ENCODE assay signal across 15 mouse cellular contexts in the genomic region with DNA sequence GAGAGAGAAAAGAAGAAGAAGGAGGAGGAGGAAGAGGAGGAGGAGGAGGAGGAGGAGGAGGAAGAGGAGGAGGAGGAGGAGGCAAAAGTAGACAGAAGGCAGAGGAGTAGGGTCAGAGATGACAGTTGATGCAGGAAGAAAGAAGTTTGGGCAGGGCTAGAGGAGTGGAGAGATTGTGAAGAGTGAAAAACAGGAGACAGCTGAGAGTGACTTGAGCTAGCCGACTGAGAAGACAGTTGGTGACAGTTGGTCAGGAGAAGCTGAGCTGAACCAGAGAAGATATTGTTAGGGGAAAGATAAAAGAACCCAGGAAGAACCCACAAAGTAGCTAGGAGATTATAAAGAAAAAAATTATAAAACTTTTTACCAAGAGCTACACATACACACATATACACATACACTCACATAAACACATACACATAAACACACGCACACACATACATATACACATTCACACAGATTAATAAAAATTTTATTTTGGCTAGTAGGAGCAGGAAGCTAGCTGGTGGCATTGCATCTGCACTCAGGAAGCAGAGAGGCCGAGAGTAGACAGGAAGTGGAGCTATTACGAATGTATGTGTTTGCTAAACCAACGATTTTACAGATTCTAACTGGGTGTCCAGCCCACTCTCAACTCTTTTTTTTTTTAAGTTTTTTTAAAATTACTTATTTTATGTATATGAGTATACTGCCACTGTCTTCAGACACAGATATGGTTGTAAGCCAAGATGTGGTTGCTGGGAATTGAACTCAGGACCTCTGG. TPM values are rescaled to one million over a fixed set of nuclear protein-coding genes. Genes with fewer than 3 reads are reported as not detected.
A peak's percentile ranks its signal among the peaks of the same experiment; 100 is the strongest.
DNase-seq lines count a peak whose midpoint lies in the region; ATAC-seq and TF ChIP-seq lines count a peak whose summit lies in the region.
"Had no signal": no experiment of that assay in that cellular context is flagged by ENCODE, and none has a peak within 500 bp of the region (broad histone marks: within the 10 kb centered on the region; RNA-seq: fewer than 3 reads in every experiment).

No protein-coding gene starts in this region.

- H3K4me1 ChIP-seq in heart, postnatal 0 days (ENCODE audit: control insufficient read depth, insufficient read depth): no peaks in the 10 kb centered on the region
- H3K4me1 ChIP-seq in heart, adult 2 months (ENCODE audit: control insufficient read depth, insufficient read depth, low read length): no peaks in the 10 kb centered on the region

- TF ChIP-seq CTCF in heart, postnatal 0 days (IDR thresholded peaks at IDR 0.05; ENCODE audit: low read depth): no peak
- no peak for TF ChIP-seq CTCF in heart, adult 2 months (IDR thresholded peaks at IDR 0.05)

- no peak overlapping the region for H3K4me3 ChIP-seq in heart, postnatal 0 days (ENCODE audit: low read depth, low read length)
- H3K4me3 ChIP-seq in heart, adult 2 months: no peak overlapping the region
- H3K4me3 ChIP-seq in macrophage (ENCODE audit: inconsistent target): no peak overlapping the region
- H3K4me3 ChIP-seq: erythroblast, embryonic 14.5 days had no signal

- intact Hi-C loops in heart, adult 2 months (cut with DNase I): no loop called here

- DNase-seq in heart, postnatal 0 days (ENCODE audit: low spot score): no peak
- no peak for DNase-seq in heart, adult 2 months
- DNase-seq in thymus, postnatal 25 days: peak; percentile 26
- DNase-seq in embryo, embryonic 11 days: no peak
- no peak for DNase-seq in right cerebral cortex, adult 18-20 months
- DNase-seq in cerebellum, postnatal 25 days: no peak
- DNase-seq: B cell, adult 2 months; heart, postnatal 36 days; kidney, postnatal 4 days; lung, adult 18-20 months had no signal

- TF ChIP-seq POLR2A in heart, adult 2 months (IDR thresholded peaks at IDR 0.05; ENCODE audit: insufficient read depth, low read depth, low read length): no peak

- H3K9ac ChIP-seq in heart, postnatal 0 days (replicated peaks; ENCODE audit: low read depth, low read length): no peak overlapping the region
- no peak overlapping the region for H3K9ac ChIP-seq in heart, adult 2 months (ENCODE audit: low read depth, low read length)

- H3K27ac ChIP-seq in heart, postnatal 0 days (ENCODE audit: low read depth): peak overlapping the region; percentile 43; the same call in 1 of the 2 replicates
- no peak overlapping the region for H3K27ac ChIP-seq in heart, adult 2 months
- peak overlapping the region; percentile 8; the same call in 1 of the 2 replicates for H3K27ac ChIP-seq in macrophage
- H3K27ac ChIP-seq: stomach, postnatal 0 days had no signal

- no peaks in the 10 kb centered on the region for H3K36me3 ChIP-seq in heart, postnatal 0 days (replicated peaks; ENCODE audit: control insufficient read depth, insufficient read depth, low read length)
- no peaks in the 10 kb centered on the region for H3K36me3 ChIP-seq in heart, adult 2 months (ENCODE audit: control insufficient read depth, insufficient read depth, low read length)
- H3K36me3 ChIP-seq in macrophage (ENCODE audit: inconsistent target): no peaks in the 10 kb centered on the region

- peaks cover 6% of the 10 kb centered on the region; the same call in 1 of the 2 replicates for H3K9me3 ChIP-seq in heart, postnatal 0 days (replicated peaks; ENCODE audit: control insufficient read depth, low read length)

- ATAC-seq in heart, postnatal 0 days (ENCODE audit: insufficient read depth, low read depth): no peak
- peak; percentile 58 for ATAC-seq in granulocyte monocyte progenitor cell, adult 5-6 weeks (replicated peaks; ENCODE audit: poor library complexity, severe bottlenecking)
- ATAC-seq: intestine, postnatal 0 days had no signal

- no peaks in the 10 kb centered on the region for H3K27me3 ChIP-seq in heart, postnatal 0 days (ENCODE audit: control insufficient read depth, insufficient read depth, low read length)
- no peaks in the 10 kb centered on the region for H3K27me3 ChIP-seq in heart, adult 2 months (ENCODE audit: control insufficient read depth, insufficient read depth, low read length)

- no peak overlapping the region for H3K4me2 ChIP-seq in heart, postnatal 0 days (ENCODE audit: low read depth, low read length)

- WGBS in heart, postnatal 0 days: 49% methylated on average over 5 of the region's 5 CpGs
- WGBS in heart, adult 2 months: 44% methylated on average over 5 of the region's 5 CpGs
- 27% methylated on average over 5 of the region's 5 CpGs for WGBS in macrophage (ENCODE audit: missing documents)

- H3K79me2 ChIP-seq in heart, adult 2 months (replicated peaks; ENCODE audit: control insufficient read depth, insufficient read depth, low read length): no peaks in the 10 kb centered on the region
- H3K79me2 ChIP-seq in macrophage (ENCODE audit: inconsistent target): no peaks in the 10 kb centered on the region

- TF ChIP-seq EP300 in heart, postnatal 0 days (IDR thresholded peaks at IDR 0.05; ENCODE audit: low read depth): no peak
- no peak for TF ChIP-seq EP300 in heart, adult 2 months (IDR thresholded peaks at IDR 0.05; ENCODE audit: insufficient read depth, low read depth, low read length)

RNA-seq across cellular contexts. Expression of a gene that starts 47.6 kb away (rescaled TPM):
- total RNA-seq in heart, postnatal 0 days (2014; rRNA removed; ENCODE audit: low replicate concordance): 27.1 and 34.4 TPM in 2 replicates
- 3.9 and 4.5 TPM in 2 replicates for polyA plus RNA-seq in heart, postnatal 0 days (2015; fragmentation: Nextera tagmentation; extraction: Ambion mirVana)
- 10 to 100 TPM; 48.2 to 54.7 TPM for total RNA-seq in heart, adult 2 months (2021)
- polyA plus RNA-seq in heart, adult 2 months (2012; rRNA removed): 10.6 and 24.7 TPM in 2 replicates
- 87.1 and 94.5 TPM in 2 replicates for total RNA-seq in granulocyte monocyte progenitor cell, adult 5-6 weeks (2014; fragmentation: Nextera tagmentation)
- total RNA-seq in granulocyte monocyte progenitor cell, adult 5-6 weeks (2017): 74.9 and 93.0 TPM in 2 replicates
- total RNA-seq in macrophage (2018; cell fraction: chromatin; rRNA removed): 100 to 1,000 TPM in 6 of 26 experiments, 10 to 100 TPM in 20; 38.8 to 239 (median 75.6) TPM
- total RNA-seq in macrophage (2018; cell fraction: cytosol; rRNA removed): 10 to 100 TPM; 18.8 to 75.6 (median 38.3) TPM
- total RNA-seq in macrophage (2018; cell fraction: nucleus; rRNA removed): 100 to 1,000 TPM in 9 of 26 experiments, 10 to 100 TPM in 17; 30.1 to 173 (median 83.2) TPM
- polyA plus RNA-seq in macrophage (2018): 26.9 to 42.2 TPM (median 30.1 TPM) in 3 replicates
